Mouse (Mus musculus): Measurements from ENCODE around the gene 1520401A03Rik. TPM values are rescaled to one million over a fixed set of nuclear protein-coding genes. Genes with fewer than 3 reads are reported as not detected.

Gene 1520401A03Rik
- polyA plus RNA-seq, 1 experiment from 2014 or later = 0.15 TPM

DNA sequence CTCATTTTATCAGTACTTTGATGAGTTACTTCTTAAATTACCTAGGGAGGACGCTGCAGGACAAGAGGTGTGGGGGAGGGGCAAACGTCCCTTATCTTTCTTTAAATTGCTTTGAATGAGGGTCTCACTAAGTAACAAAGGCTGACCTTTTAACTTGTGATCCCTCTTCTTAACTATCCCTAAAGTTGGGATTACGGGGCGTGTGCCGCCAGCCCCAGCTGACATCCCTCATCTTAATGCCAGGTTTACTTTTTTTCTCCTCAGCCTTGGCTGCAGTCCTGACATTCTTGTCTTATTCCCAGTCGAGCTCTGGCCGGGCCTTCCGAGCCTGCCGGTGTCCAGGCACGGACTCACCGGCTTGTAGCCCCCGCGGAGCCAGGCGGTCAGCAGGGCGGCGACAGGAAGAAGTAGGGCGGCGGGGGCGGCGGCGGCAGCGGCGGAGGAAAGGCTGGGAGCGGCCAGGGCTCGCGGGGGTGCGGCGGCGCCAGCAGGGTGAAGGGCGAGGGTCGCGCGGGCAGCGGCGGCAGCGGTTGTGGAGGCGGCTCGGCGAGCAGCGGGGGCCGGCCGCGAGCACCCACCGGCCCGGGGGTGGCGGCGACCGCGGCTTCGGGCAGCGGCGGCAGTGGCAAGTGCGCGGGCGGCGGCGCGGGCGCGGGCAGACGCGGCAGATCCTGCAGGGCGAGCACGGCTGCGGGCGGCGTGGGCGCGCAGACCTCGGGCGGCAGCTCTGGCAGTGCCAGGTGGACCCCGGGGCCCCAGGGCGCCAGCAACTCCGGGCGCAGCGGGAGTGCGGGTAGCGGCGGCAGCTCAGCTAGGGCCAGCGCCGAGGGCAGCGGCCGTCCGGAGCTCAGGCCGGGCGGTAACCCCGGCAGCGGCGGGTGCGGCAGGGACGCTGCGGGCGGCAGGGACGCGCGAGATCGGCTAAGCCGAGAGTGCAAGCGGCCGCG is 23.2 kb downstream of the 1520401A03Rik start:
- Histone ChIP-seq H3K4me2 (peak overlapping the region; percentile 89), H3K27ac (replicated peaks) (no peak overlapping the region), H3K9me3 (replicated peaks) (no peaks in the 10 kb centered on the region), H3K27me3 (peaks cover 87% of the 10 kb centered on the region), H3K4me3 (replicated peaks) (peak overlapping the region; percentile 60), H3K9ac (peak overlapping the region; percentile 27; the same call in 1 of the 2 replicates), H3K36me3 (replicated peaks) (no peaks in the 10 kb centered on the region), H3K4me1 (replicated peaks) (peaks cover 9% of the 10 kb centered on the region)
- peak; percentile 37 for ATAC-seq (ENCODE audit: insufficient read depth)
- under 1% methylated on average over 92 of the region's 101 CpGs for WGBS (ENCODE audit: insufficient replicate concordance)

DNA sequence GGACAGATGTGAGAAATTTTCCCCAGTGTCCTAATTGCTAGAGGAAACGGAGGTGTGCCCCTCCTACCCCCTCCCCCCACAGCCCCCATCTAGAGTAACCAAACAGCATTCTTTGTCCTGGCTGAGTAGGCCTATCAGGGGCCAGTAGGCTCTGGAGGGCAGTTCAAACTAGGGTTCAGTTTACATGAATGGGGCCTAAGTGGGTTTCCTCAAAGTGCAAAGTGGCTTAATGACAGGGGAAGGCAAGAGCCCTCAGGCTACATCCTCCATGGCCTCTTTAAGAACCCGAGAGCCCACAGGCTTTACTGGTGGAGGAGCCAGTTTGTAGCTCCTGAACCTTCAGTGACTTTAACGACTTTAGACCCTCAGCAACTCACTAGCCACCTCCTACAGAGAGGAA is 26.8 kb downstream of the 1520401A03Rik start:
- Histone ChIP-seq H3K27me3 (peaks cover 79% of the 10 kb centered on the region), H3K27ac (replicated peaks) (no peak overlapping the region), H3K4me2 (no peak overlapping the region), H3K9ac (no peak overlapping the region), H3K36me3 (replicated peaks) (no peaks in the 10 kb centered on the region), H3K4me3 (replicated peaks) (no peak overlapping the region), H3K4me1 (replicated peaks) (peaks cover 9% of the 10 kb centered on the region), H3K9me3 (replicated peaks) (no peaks in the 10 kb centered on the region)
- no peak for ATAC-seq (ENCODE audit: insufficient read depth)
- WGBS (ENCODE audit: insufficient replicate concordance) = 30% methylated on average over 3 of the region's 3 CpGs

DNA sequence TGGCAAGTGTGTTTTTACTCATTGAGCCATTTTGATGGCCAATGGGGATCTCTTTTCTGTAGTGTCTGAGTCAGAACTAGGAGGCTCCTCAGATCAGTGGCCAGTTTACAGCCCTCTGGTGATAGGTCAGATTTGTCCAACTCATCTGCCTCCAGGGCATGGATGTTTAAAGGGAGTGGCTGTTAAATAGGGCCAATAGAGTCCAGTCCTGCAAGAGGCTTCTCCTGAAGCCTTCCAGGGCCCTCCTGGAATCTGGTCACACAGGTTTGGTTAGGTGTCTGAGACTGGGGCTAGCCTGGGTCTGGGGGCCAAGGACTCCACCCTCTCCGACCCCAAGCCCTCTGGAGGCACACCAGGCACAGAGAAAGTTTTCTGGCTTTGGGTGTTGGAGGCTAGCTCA is 28.1 kb downstream of the 1520401A03Rik start:
- H3K4me3 ChIP-seq (replicated peaks) = no peak overlapping the region
- no peak overlapping the region for H3K4me2 ChIP-seq
- no peak overlapping the region for H3K9ac ChIP-seq
- WGBS (ENCODE audit: insufficient replicate concordance) = 31% methylated on average over 1 of the region's 1 CpGs
- no peak for ATAC-seq (ENCODE audit: insufficient read depth)
- H3K27ac ChIP-seq (replicated peaks) = no peak overlapping the region
- H3K36me3 ChIP-seq (replicated peaks) = no peaks in the 10 kb centered on the region
- no peaks in the 10 kb centered on the region for H3K9me3 ChIP-seq (replicated peaks)
- H3K4me1 ChIP-seq (replicated peaks) = peaks cover 6% of the 10 kb centered on the region
- H3K27me3 ChIP-seq = peaks cover 66% of the 10 kb centered on the region

DNA sequence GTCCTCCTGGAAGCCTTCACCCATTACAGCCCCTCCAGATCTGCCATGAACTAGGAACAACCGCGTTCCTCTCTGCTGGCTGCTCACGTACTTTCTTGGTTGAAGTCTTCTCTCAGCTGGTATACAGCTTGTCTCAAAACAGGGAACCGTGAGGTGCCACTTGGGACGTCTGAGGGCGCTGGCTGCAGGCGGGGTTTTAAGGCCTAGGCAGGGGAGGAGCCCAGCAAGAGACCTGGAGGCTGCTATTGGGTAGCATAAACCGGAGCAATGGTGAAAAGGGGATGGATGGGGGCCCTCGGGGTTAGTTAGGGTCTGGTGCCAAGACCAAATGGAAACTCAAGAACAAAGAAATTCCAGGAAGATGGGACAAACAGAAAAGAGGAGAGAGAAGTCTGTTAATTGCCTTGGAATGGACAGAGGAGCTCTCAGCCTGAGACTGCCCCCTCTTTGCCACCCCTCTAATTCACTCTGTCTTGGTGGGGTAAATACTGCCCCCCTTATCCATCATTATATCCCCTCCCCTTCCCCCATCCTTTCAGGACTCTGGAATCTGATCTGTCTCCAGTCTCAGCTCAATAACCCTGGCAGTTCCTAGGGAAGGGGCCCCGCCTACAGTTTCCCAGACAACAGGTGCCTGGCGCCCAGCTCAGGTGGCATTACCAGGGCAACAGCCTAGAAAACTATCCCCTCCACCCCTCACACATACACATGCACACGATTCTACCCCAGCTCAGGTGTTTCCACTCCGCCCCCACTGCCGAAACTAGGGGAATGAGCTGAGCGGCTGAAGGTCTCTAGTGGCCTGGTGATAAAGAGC is 38.5 kb downstream of the 1520401A03Rik start, which contains the start of gene Cldn9:
Gene Cldn9 (minus strand): TSS at position 171 of the 817 bp plus-strand sequence.
- Histone ChIP-seq H3K27ac (replicated peaks) (no peak within 1 kb of the TSS), H3K36me3 (replicated peaks) (no peaks in the 10 kb centered on the region), H3K27me3 (peaks cover 64% of the 10 kb centered on the region), H3K9me3 (replicated peaks) (no peaks in the 10 kb centered on the region), H3K4me3 (replicated peaks) (no peak within 1 kb of the TSS), H3K4me2 (no peak within 1 kb of the TSS), H3K4me1 (replicated peaks) (0 out of 2 replicates have a peak, but pooled peaks cover 4% of the 10 kb centered on the region), H3K9ac (no peak within 1 kb of the TSS)
- ATAC-seq (ENCODE audit: insufficient read depth) = no peak
- WGBS (ENCODE audit: insufficient replicate concordance) = 28% methylated on average over 15 of the region's 15 CpGs

DNA sequence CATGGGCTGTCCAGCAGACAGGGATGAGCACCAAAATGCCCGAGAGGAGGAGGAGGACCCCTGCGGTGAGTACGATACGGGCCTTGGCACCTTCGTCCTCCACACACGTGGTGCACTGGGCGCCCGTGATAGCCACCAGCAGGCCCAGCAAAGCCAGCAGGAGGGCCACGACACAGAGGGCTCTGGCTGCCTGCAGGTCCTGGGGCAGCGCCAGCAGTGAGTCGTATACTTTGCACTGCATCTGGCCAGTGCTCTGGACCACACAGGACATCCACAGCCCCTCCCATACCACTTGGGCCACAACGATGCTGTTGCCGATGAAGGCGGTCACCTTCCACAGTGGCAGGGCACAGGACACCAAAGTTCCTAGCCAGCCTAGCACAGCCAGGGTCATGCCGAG is 39.4 kb downstream of the 1520401A03Rik start:
- H3K4me2 ChIP-seq = no peak overlapping the region
- 24% methylated on average over 15 of the region's 15 CpGs for WGBS (ENCODE audit: insufficient replicate concordance)
- ATAC-seq (ENCODE audit: insufficient read depth) = no peak
- H3K9me3 ChIP-seq (replicated peaks) = no peaks in the 10 kb centered on the region
- peaks cover 72% of the 10 kb centered on the region for H3K27me3 ChIP-seq
- H3K4me3 ChIP-seq (replicated peaks) = no peak overlapping the region
- H3K4me1 ChIP-seq (replicated peaks) = 0 out of 2 replicates have a peak, but pooled peaks cover 4% of the 10 kb centered on the region
- no peak overlapping the region for H3K9ac ChIP-seq
- no peak overlapping the region for H3K27ac ChIP-seq (replicated peaks)
- no peaks in the 10 kb centered on the region for H3K36me3 ChIP-seq (replicated peaks)

DNA sequence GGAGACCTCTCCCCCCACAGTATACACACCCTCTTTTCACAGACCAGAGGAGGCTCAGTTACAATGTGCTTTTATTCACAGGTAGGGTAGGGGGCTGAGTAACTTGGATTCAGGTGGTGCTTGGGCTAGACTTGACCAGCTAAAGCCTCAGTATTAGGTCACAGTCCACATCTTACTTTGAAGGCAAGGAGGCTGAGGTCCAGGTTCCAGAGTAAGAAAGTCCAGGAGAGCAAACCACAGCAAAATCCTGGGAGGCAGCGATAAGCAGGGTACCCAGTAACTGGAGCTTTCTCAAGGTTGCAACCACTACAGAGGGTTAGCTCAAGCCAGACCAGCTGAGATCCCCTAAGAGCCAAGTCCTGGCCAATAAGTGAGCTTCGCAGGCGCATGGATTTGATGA is 40.1 kb downstream of the 1520401A03Rik start:
- Histone ChIP-seq H3K36me3 (replicated peaks) (no peaks in the 10 kb centered on the region), H3K4me3 (replicated peaks) (no peak overlapping the region), H3K27me3 (peaks cover 79% of the 10 kb centered on the region), H3K9me3 (replicated peaks) (no peaks in the 10 kb centered on the region), H3K4me2 (no peak overlapping the region), H3K9ac (no peak overlapping the region), H3K4me1 (replicated peaks) (peaks cover 9% of the 10 kb centered on the region), H3K27ac (replicated peaks) (no peak overlapping the region)
- no peak for ATAC-seq (ENCODE audit: insufficient read depth)
- WGBS (ENCODE audit: insufficient replicate concordance) = 46% methylated on average over 3 of the region's 3 CpGs

DNA sequence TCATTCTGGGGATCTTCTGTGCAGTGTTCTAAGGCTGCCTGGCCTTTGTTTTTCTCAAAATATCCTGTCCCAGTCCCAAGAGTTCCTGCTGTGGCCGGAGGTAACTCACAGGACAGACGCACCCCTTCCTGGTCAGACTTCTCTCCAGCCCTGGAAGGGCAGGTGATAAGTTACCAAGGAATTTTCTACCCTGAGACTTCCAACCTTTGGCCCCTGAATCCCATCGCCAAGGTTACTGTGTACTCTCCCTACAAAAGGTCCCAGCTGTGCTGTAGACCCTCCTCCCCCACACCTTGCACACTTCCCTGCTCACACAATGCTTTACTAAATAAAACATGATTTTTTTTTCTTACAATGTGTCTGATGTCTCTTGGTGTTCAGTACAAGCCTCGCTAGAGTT is 40.5 kb downstream of the 1520401A03Rik start:
- Histone ChIP-seq H3K9me3 (replicated peaks) (no peaks in the 10 kb centered on the region), H3K4me2 (no peak overlapping the region), H3K4me1 (replicated peaks) (peaks cover 14% of the 10 kb centered on the region), H3K4me3 (replicated peaks) (no peak overlapping the region), H3K27me3 (peaks cover 84% of the 10 kb centered on the region), H3K27ac (replicated peaks) (no peak overlapping the region), H3K9ac (no peak overlapping the region), H3K36me3 (replicated peaks) (no peaks in the 10 kb centered on the region)
- ATAC-seq (ENCODE audit: insufficient read depth) = no peak
- WGBS (ENCODE audit: insufficient replicate concordance) = 43% methylated on average over 4 of the region's 4 CpGs

DNA sequence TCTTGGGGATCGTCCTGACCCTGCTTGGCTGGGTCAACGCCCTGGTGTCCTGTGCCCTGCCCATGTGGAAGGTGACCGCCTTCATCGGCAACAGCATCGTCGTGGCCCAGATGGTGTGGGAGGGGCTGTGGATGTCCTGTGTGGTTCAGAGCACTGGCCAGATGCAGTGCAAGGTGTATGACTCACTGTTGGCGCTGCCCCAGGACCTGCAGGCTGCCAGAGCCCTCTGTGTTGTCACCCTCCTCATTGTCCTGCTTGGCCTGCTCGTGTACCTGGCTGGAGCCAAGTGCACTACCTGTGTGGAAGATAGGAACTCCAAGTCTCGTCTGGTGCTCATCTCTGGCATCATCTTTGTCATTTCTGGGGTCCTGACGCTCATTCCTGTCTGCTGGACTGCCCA is 41.5 kb downstream of the 1520401A03Rik start:
- Histone ChIP-seq H3K4me2 (no peak overlapping the region), H3K27me3 (peaks cover 94% of the 10 kb centered on the region), H3K27ac (replicated peaks) (no peak overlapping the region), H3K9ac (no peak overlapping the region), H3K4me3 (replicated peaks) (no peak overlapping the region), H3K4me1 (replicated peaks) (peaks cover 24% of the 10 kb centered on the region), H3K36me3 (replicated peaks) (no peaks in the 10 kb centered on the region), H3K9me3 (replicated peaks) (no peaks in the 10 kb centered on the region)
- WGBS (ENCODE audit: insufficient replicate concordance) = 52% methylated on average over 10 of the region's 10 CpGs
- ATAC-seq (ENCODE audit: insufficient read depth) = no peak

DNA sequence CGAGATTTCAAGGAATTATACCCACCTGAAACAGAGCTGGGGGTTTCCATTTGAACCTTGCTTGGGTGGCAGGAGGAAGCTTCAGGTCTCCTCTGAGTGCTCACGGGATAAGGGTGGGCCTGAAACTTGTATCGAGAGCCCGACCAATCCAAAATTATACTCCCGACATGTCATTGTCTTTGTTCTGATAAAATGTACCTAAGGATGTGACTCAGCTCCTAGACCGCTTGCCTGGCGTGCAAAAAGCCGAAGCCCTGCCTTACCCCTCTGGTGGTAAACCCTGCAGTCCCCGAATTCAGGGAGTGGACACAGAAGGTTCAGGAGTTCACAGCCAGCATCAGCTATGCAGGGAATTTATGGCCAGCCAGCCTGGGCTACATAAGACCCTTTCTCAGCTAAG is 42.2 kb downstream of the 1520401A03Rik start:
- no peak for ATAC-seq (ENCODE audit: insufficient read depth)
- H3K4me2 ChIP-seq = no peak overlapping the region
- no peak overlapping the region for H3K9ac ChIP-seq
- H3K27ac ChIP-seq (replicated peaks) = no peak overlapping the region
- 36% methylated on average over 9 of the region's 9 CpGs for WGBS (ENCODE audit: insufficient replicate concordance)
- H3K27me3 ChIP-seq = peaks cover 100% of the 10 kb centered on the region
- H3K4me1 ChIP-seq (replicated peaks) = peaks cover 31% of the 10 kb centered on the region
- no peaks in the 10 kb centered on the region for H3K36me3 ChIP-seq (replicated peaks)
- H3K4me3 ChIP-seq (replicated peaks) = no peak overlapping the region
- no peaks in the 10 kb centered on the region for H3K9me3 ChIP-seq (replicated peaks)

DNA sequence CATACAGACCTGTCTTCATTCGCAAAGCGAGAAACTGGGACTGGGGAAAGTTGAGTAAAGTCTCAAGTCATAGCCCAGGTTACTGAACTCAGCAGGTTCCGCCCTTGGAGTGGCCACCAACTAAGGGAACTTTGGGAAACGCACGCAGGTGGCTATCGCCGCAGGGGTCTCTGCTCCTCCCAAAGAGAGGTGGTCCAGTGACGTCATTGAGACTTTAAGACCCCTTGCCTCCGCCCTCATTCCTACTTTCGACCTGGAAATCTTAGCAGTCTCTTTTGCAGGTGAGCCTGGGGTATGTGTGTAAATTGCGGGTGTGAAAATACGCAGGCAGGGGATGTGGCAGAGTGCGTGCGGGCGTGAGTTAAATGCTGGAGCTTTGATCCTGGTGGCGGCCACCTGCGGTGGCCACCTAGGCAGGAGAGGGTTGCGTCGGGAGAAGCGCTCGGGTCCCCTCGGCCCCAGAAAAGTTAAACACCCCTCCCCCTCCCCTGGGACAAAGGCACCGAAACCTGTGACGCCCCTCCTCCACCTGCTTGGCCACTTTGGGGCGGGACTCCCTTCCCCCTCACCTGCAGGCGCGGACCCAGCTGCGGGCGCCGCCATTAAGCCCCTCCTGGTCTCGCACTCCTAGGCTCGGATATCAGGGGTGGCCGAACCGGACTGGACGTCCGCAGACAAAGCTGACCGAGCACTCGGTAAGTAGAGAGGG is 43.3 kb downstream of the 1520401A03Rik start, which contains the start of gene Cldn6:
Gene Cldn6 (plus strand): TSS at position 123 of the 709 bp plus-strand sequence.
- H3K9me3 ChIP-seq (replicated peaks) = no peaks in the 10 kb centered on the region
- peaks cover 100% of the 10 kb centered on the region for H3K27me3 ChIP-seq
- peaks cover 42% of the 10 kb centered on the region for H3K4me1 ChIP-seq (replicated peaks)
- H3K27ac ChIP-seq (replicated peaks) = no peak within 1 kb of the TSS
- ATAC-seq (ENCODE audit: insufficient read depth) = no peak
- peak within 1 kb of the TSS; percentile 35 for H3K4me2 ChIP-seq
- H3K4me3 ChIP-seq (replicated peaks) = no peak within 1 kb of the TSS; the same call in 1 of the 2 replicates
- no peaks in the 10 kb centered on the region for H3K36me3 ChIP-seq (replicated peaks)
- WGBS (ENCODE audit: insufficient replicate concordance) = 6% methylated on average over 38 of the region's 38 CpGs
- H3K9ac ChIP-seq = no peak within 1 kb of the TSS

All from liver, embryonic 15.5 days (tissue).